Mouse (Mus musculus): ENCODE results near the gene Satl1.
"Not testable (repeated sequence)": the region's sequence is repeated elsewhere in the genome, so short reads cannot be mapped to it uniquely, and the experiment has no call there.

- not testable (repeated sequence) for TF ChIP-seq CTCF (conservative IDR thresholded peaks at IDR 0.05 in 1 of 2, IDR thresholded peaks at IDR 0.05 in 1 of 2; ENCODE audit: low read depth in 2 of 2, low read length in 2 of 2); EP300 (IDR thresholded peaks at IDR 0.05; ENCODE audit: low read length); ELF1 (IDR thresholded peaks at IDR 0.05; ENCODE audit: low read depth, low read length); USF1 (IDR thresholded peaks at IDR 0.05; ENCODE audit: low read depth, low read length); POLR2A (IDR thresholded peaks at IDR 0.05; ENCODE audit: low read depth, low read length); MAFK (IDR thresholded peaks at IDR 0.05; ENCODE audit: insufficient replicate concordance, low read length); SMC3 (IDR thresholded peaks at IDR 0.05; ENCODE audit: low read depth, low read length); MAX (IDR thresholded peaks at IDR 0.05; ENCODE audit: low read length); CHD2 (IDR thresholded peaks at IDR 0.05; ENCODE audit: low read length); MEF2A (IDR thresholded peaks at IDR 0.05; ENCODE audit: borderline replicate concordance, low read depth, low read length); TCF12 (IDR thresholded peaks at IDR 0.05; ENCODE audit: low read depth, low read length); RCOR1 (conservative IDR thresholded peaks at IDR 0.05; ENCODE audit: low read depth, low read length)
Measured at GRCm38 (mm10) chrX:112370577-112371410, 35.8 kb downstream of the Satl1 start.

Measured in CH12.LX (cell line).